Mouse (Mus musculus): ENCODE results near the gene Plekha7. TPM values are rescaled to one million over a fixed set of nuclear protein-coding genes. Genes with fewer than 3 reads are reported as not detected.
A peak's percentile ranks its signal among the peaks of the same experiment; 100 is the strongest.

Gene Plekha7
- polyA plus RNA-seq, 1 experiment = 0.25 TPM

- Histone ChIP-seq H3K36me3 (ENCODE audit: control insufficient read depth, insufficient read depth) (no peaks in the 10 kb centered on the region), H3ac (ENCODE audit: control insufficient read depth, insufficient read length, low read depth) (no peak overlapping the region), H3K79me2 (ENCODE audit: control insufficient read depth, insufficient read depth) (no peaks in the 10 kb centered on the region), H3K27me3 (ENCODE audit: control insufficient read depth, insufficient read depth, insufficient read length) (no peaks in the 10 kb centered on the region), H3K79me3 (ENCODE audit: low read depth) (no peaks in the 10 kb centered on the region), H3K4me3 (ENCODE audit: insufficient read depth, poor library complexity, severe bottlenecking) (no peak overlapping the region)
- TF ChIP-seq CEBPB (IDR thresholded peaks at IDR 0.05; ENCODE audit: low read depth) (no peak), CTCF (IDR thresholded peaks at IDR 0.05; ENCODE audit: control insufficient read depth, insufficient read depth, insufficient read length) (no peak), MAX (IDR thresholded peaks at IDR 0.05) (no peak)
Observed at GRCm38 (mm10) chr7:116208880-116209279, 99.3 kb downstream of the Plekha7 start.

- TF ChIP-seq MYOD1 (IDR thresholded peaks at IDR 0.05; ENCODE audit: control insufficient read depth, insufficient read length, low read depth) (no peak), CEBPB (IDR thresholded peaks at IDR 0.05; ENCODE audit: low read depth) (no peak), MAX (IDR thresholded peaks at IDR 0.05) (no peak), USF1 (IDR thresholded peaks at IDR 0.05; ENCODE audit: low read depth) (no peak), FOSL1 (IDR thresholded peaks at IDR 0.05; ENCODE audit: insufficient read depth, low read length, poor library complexity, severe bottlenecking) (no peak), CTCF (IDR thresholded peaks at IDR 0.05; ENCODE audit: control insufficient read depth, insufficient read depth, insufficient read length) (no peak), MYOG (IDR thresholded peaks at IDR 0.05; ENCODE audit: control insufficient read depth, extremely low read depth, insufficient read length) (no peak)
- Histone ChIP-seq H3K4me3 (ENCODE audit: insufficient read depth, poor library complexity, severe bottlenecking) (no peak overlapping the region), H3K27me3 (ENCODE audit: control insufficient read depth, insufficient read depth, insufficient read length) (no peaks in the 10 kb centered on the region), H3K36me3 (ENCODE audit: control insufficient read depth, insufficient read depth) (no peaks in the 10 kb centered on the region), H3K79me3 (ENCODE audit: low read depth) (no peaks in the 10 kb centered on the region), H3ac (ENCODE audit: control insufficient read depth, insufficient read length, low read depth) (no peak overlapping the region), H3K79me2 (ENCODE audit: control insufficient read depth, insufficient read depth) (no peaks in the 10 kb centered on the region)
Observed at GRCm38 (mm10) chr7:116206806-116207571, 101.2 kb downstream of the Plekha7 start.

GRCm38 (mm10) chr7:116205451-116205850, 102.7 kb downstream of the Plekha7 start:
- no peak overlapping the region for H3K4me3 ChIP-seq (ENCODE audit: insufficient read depth, poor library complexity, severe bottlenecking)
- no peaks in the 10 kb centered on the region for H3K79me3 ChIP-seq (ENCODE audit: low read depth)
- TF ChIP-seq CTCF (IDR thresholded peaks at IDR 0.05; ENCODE audit: control insufficient read depth, insufficient read depth, insufficient read length) = no peak
- no peak for TF ChIP-seq MYOG (IDR thresholded peaks at IDR 0.05; ENCODE audit: control insufficient read depth, extremely low read depth, insufficient read length)
- TF ChIP-seq FOSL1 (IDR thresholded peaks at IDR 0.05; ENCODE audit: insufficient read depth, low read length, poor library complexity, severe bottlenecking) = no peak
- TF ChIP-seq CEBPB (IDR thresholded peaks at IDR 0.05; ENCODE audit: low read depth) = no peak
- no peak for TF ChIP-seq MYOD1 (IDR thresholded peaks at IDR 0.05; ENCODE audit: control insufficient read depth, insufficient read length, low read depth)
- no peak for TF ChIP-seq MAX (IDR thresholded peaks at IDR 0.05)
- no peak for TF ChIP-seq USF1 (IDR thresholded peaks at IDR 0.05; ENCODE audit: low read depth)
- H3K79me2 ChIP-seq (ENCODE audit: control insufficient read depth, insufficient read depth) = no peaks in the 10 kb centered on the region
- no peaks in the 10 kb centered on the region for H3K36me3 ChIP-seq (ENCODE audit: control insufficient read depth, insufficient read depth)
- H3ac ChIP-seq (ENCODE audit: control insufficient read depth, insufficient read length, low read depth) = no peak overlapping the region
- no peaks in the 10 kb centered on the region for H3K27me3 ChIP-seq (ENCODE audit: control insufficient read depth, insufficient read depth, insufficient read length)

- H3K79me3 ChIP-seq (ENCODE audit: low read depth) = no peaks in the 10 kb centered on the region
Observed at GRCm38 (mm10) chr7:116202033-116202681, 106.0 kb downstream of the Plekha7 start.

GRCm38 (mm10) chr7:116200951-116201351, 107.2 kb downstream of the Plekha7 start:
- H3K4me3 ChIP-seq (ENCODE audit: insufficient read depth, poor library complexity, severe bottlenecking) = no peak overlapping the region
- H3K36me3 ChIP-seq (ENCODE audit: control insufficient read depth, insufficient read depth) = no peaks in the 10 kb centered on the region
- no peaks in the 10 kb centered on the region for H3K27me3 ChIP-seq (ENCODE audit: control insufficient read depth, insufficient read depth, insufficient read length)
- no peaks in the 10 kb centered on the region for H3K79me2 ChIP-seq (ENCODE audit: control insufficient read depth, insufficient read depth)
- H3ac ChIP-seq (ENCODE audit: control insufficient read depth, insufficient read length, low read depth) = peak overlapping the region; percentile 13
- no peak for TF ChIP-seq CEBPB (IDR thresholded peaks at IDR 0.05; ENCODE audit: low read depth)
- no peak for TF ChIP-seq MAX (IDR thresholded peaks at IDR 0.05)
- no peak for TF ChIP-seq CTCF (IDR thresholded peaks at IDR 0.05; ENCODE audit: control insufficient read depth, insufficient read depth, insufficient read length)
- TF ChIP-seq MYOG (IDR thresholded peaks at IDR 0.05; ENCODE audit: control insufficient read depth, extremely low read depth, insufficient read length) = no peak
- no peak for TF ChIP-seq USF1 (IDR thresholded peaks at IDR 0.05; ENCODE audit: low read depth)
- TF ChIP-seq MYOD1 (IDR thresholded peaks at IDR 0.05; ENCODE audit: control insufficient read depth, insufficient read length, low read depth) = no peak
- TF ChIP-seq FOSL1 (IDR thresholded peaks at IDR 0.05; ENCODE audit: insufficient read depth, low read length, poor library complexity, severe bottlenecking) = no peak
- no peaks in the 10 kb centered on the region for H3K79me3 ChIP-seq (ENCODE audit: low read depth)

More at GRCm38 (mm10) chr7:116202033-116202681, 106.0 kb downstream of the Plekha7 start:
- Histone ChIP-seq H3K27me3 (ENCODE audit: control insufficient read depth, insufficient read depth, insufficient read length) (no peaks in the 10 kb centered on the region), H3K79me2 (ENCODE audit: control insufficient read depth, insufficient read depth) (no peaks in the 10 kb centered on the region), H3K36me3 (ENCODE audit: control insufficient read depth, insufficient read depth) (no peaks in the 10 kb centered on the region), H3K4me3 (ENCODE audit: insufficient read depth, poor library complexity, severe bottlenecking) (no peak overlapping the region), H3ac (ENCODE audit: control insufficient read depth, insufficient read length, low read depth) (no peak overlapping the region)
- TF ChIP-seq MYOD1 (IDR thresholded peaks at IDR 0.05; ENCODE audit: control insufficient read depth, insufficient read length, low read depth) = no peak
- no peak for TF ChIP-seq CTCF (IDR thresholded peaks at IDR 0.05; ENCODE audit: control insufficient read depth, insufficient read depth, insufficient read length)
- no peak for TF ChIP-seq MYOG (IDR thresholded peaks at IDR 0.05; ENCODE audit: control insufficient read depth, extremely low read depth, insufficient read length)
- no peak for TF ChIP-seq USF1 (IDR thresholded peaks at IDR 0.05; ENCODE audit: low read depth)
